Mouse (Mus musculus) embryonic facial prominence, embryonic 15.5 days (tissue): Measurements from ENCODE around the gene Gabarap. TPM values are rescaled to one million over a fixed set of nuclear protein-coding genes. Genes with fewer than 3 reads are reported as not detected.

Experiments
- ATAC-seq: fragments of 200-750 bp; cut with Nextera tagmentation; 2 replicates; pipeline ENCODE4 v1.8.0; 2017; ENCODE audit warnings: low read depth, moderate TSS enrichment; ENCODE audit not compliant: insufficient number of reproducible peaks, low FRiP score, low TSS enrichment
- H3K27ac ChIP-seq: fragments of 300-500 bp; sonication (generic); replicated peaks from 2 replicates; pipeline ENCODE4 v1.5.1; 2015; ENCODE audit warnings: mild to moderate bottlenecking, inconsistent platforms
- H3K27me3 ChIP-seq: fragments of 300-500 bp; sonication (generic); 2 replicates; pipeline ENCODE4 v1.6.1; 2015; ENCODE audit warnings: inconsistent platforms
- H3K36me3 ChIP-seq: fragments of 300-500 bp; sonication (generic); 2 replicates; pipeline ENCODE4 v1.6.1; 2015; ENCODE audit warnings: mild to moderate bottlenecking, inconsistent platforms
- H3K4me1 ChIP-seq: fragments of 300-500 bp; sonication (generic); 2 replicates; pipeline ENCODE4 v1.6.1; 2015; ENCODE audit warnings: inconsistent platforms
- H3K4me2 ChIP-seq: fragments of 300-500 bp; sonication (generic); replicated peaks from 2 replicates; pipeline ENCODE4 v1.6.1; 2015; ENCODE audit warnings: mild to moderate bottlenecking, inconsistent platforms
- H3K4me3 ChIP-seq: fragments of 300-500 bp; sonication (generic); replicated peaks from 2 replicates; pipeline ENCODE4 v1.5.1; 2015; ENCODE audit warnings: mild to moderate bottlenecking, inconsistent platforms
- H3K9ac ChIP-seq: fragments of 300-500 bp; sonication (generic); 2 replicates; pipeline ENCODE4 v1.6.1; 2015; ENCODE audit warnings: inconsistent platforms
- H3K9me3 ChIP-seq: fragments of 300-500 bp; sonication (generic); replicated peaks from 2 replicates; pipeline ENCODE4 v1.6.1; 2016; ENCODE audit warnings: inconsistent platforms
- WGBS: fragments of 180-500 bp; shearing (Covaris S2); methylation state at CpG from one replicate; pipeline ENCODE4 v1.1.7; 2015; 5-methylcytosine and 5-hydroxymethylcytosine counted together
- polyA plus RNA-seq: library from polyadenylated mRNA; unstranded; fragments of >200 nt; fragmentation: Nextera tagmentation; extraction: Ambion mirVana; gene quantifications from 2 replicates; pipeline ENCODE4 v1.2.1, GENCODE M21; 2015

The Gabarap gene
- 543 and 559 TPM in 2 replicates for polyA plus RNA-seq

DNA sequence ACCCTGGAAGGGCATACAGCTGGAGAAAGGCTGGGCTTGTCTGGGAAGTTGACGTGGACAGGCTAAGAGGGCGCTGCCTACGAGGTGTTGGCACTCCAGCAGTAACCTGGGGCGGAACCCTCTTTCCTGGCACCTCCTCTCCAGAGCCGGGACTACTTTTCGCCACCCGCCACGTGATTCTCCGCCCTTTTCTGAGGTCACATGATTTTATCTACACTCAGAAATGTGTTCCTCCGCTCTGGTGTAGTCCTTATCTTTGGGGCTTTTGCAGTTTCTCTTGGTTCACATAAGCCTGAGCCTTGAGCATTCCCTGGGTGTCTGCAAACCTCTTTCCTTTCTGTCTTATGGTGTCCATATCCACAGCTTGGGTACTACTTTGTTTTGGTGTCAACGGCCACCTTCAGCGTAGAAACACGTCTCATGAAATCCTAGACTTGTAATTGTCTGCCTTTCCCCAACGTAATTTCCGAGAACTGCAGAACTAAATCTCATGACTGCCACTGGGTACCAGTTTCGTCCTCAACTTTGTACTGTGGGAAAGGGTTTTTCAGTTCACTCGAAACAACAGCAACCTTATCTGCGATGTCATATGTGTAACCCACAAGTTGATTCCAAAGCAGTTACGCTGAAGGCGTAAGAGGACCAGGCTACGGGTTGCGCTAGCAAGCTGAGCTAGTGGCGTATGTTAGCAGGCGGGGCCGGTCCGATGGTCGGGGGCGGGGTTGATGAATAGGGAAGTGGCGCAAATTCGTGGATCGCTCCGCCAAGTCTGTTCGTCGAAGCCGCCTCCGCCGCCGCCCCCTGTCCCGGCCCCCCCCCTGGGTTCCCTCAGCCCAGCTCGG is at the start of gene Gabarap:
TSS of gene Gabarap (plus strand) at position 294 of the 842 bp plus-strand sequence.
- peak within 1 kb of the TSS; percentile 97 for H3K27ac ChIP-seq
- H3K4me3 ChIP-seq = peak within 1 kb of the TSS; percentile 80
- H3K9me3 ChIP-seq = no peaks in the 10 kb centered on the region
- peaks cover 18% of the 10 kb centered on the region for H3K4me1 ChIP-seq
- under 1% methylated on average over 40 of the region's 40 CpGs for WGBS
- H3K4me2 ChIP-seq = peak within 1 kb of the TSS; percentile 73
- H3K9ac ChIP-seq = peak within 1 kb of the TSS; percentile 87
- H3K36me3 ChIP-seq = peaks cover 59% of the 10 kb centered on the region
- peak; percentile 77 for ATAC-seq
- H3K27me3 ChIP-seq = no peaks in the 10 kb centered on the region

DNA sequence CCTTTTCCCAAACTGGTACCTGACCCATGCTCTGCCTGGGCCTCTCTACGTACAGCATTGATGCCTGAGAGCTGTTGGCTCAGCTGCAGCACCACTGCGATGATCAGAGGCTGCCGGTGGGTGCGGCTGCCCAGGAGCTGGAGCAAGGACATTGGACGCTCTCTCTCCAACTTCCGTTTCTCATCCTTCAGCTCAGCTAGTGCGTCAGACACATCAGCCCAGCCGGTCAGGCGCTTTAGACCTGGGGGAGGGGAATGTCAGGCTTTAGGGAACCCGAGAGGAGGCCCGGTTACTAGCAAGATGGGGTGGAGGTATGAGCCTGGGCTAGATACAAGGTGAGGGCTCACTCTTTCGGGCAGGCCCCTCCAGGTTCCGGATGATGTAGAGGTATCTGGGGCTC is 45.7 kb upstream of the Gabarap start:
- Histone ChIP-seq H3K27me3 (no peaks in the 10 kb centered on the region), H3K4me2 (no peak overlapping the region), H3K9ac (no peak overlapping the region), H3K4me1 (peaks cover 34% of the 10 kb centered on the region), H3K4me3 (no peak overlapping the region), H3K36me3 (peaks cover 24% of the 10 kb centered on the region), H3K9me3 (no peaks in the 10 kb centered on the region), H3K27ac (no peak overlapping the region)
- 74% methylated on average over 13 of the region's 13 CpGs for WGBS
- no peak for ATAC-seq

DNA sequence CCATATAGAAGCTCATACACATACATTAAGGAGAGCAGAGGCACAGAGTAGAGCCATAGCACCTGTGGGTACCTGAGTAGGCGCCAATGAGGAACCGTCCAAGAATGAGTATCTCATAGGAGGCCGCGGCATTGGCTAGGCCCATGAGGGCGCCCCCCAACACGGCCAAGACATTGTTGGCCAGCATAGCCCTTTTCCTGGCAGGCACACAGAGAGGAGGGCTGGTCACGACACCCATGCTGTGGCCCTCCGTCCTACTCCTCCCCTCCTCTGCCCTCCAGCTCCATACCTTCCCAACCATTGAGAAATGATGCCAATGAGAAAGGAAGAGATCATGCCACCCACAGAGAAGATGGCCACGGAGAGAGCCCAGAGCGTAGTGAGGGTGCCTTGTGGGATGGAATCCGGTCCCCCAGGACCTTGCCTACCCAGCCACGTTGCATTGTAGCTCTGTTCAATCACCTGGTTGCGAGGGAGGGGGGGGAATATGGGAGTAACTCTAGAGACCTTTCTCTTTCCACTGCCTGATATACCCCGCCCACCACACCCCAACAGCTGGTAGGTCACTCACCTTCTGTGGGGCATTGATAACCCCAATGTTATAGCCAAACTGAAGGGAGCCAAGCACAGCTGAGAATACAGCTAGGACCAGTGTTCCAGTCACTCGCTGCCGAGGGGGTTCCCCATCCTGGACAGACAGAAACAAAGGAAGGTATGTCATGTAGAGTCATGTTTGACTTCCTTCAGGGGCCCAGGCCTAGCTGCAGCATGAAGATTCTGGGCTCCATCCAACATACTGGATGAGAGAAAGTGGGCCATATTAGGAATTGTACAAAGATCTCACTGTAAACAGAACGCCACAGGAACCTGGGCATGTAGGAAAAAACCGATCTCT is 44.7 kb upstream of the Gabarap start:
- Histone ChIP-seq H3K27me3 (no peaks in the 10 kb centered on the region), H3K36me3 (peaks cover 24% of the 10 kb centered on the region), H3K4me1 (peaks cover 34% of the 10 kb centered on the region), H3K4me2 (peak overlapping the region; percentile 81), H3K27ac (no peak overlapping the region), H3K4me3 (peak overlapping the region; percentile 53), H3K9ac (no peak overlapping the region), H3K9me3 (no peaks in the 10 kb centered on the region)
- 84% methylated on average over 18 of the region's 18 CpGs for WGBS
- no peak for ATAC-seq

DNA sequence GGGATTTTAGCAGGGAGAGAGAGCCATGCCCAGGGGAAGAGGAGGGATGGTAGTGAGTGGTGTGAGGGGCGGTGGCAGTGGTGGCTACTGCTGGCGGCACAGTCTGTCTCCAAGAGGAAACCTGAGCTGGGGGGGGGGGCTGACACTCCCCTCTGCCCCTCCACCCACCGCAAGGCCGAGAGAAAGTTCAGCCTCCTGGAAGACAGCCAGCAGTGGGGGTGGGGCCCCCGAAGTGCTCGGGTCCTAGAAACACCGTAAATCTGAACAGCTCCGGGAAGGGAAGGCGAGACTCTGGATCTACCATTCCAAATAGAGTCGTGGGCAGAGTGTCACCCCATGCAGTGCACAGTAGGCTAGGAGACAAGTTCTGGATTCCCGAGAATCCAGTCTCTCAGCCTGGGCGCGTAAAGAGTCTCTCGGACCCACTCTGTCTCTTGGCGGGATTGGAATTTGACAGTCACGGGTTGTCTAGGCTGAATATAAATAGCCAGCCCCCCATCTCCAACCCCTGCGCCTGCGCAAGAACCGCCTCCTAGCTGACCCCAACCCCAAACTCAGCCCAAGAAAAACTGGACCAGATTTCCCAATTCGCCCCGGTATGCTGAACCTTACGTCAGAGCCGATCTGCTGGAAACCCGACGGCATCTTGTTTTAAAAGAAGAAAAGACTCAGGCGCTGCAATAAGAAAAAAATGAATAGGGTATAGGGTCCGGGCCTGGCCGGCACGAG is 43.4 kb upstream of the Gabarap start:
- Histone ChIP-seq H3K27me3 (no peaks in the 10 kb centered on the region), H3K9me3 (no peaks in the 10 kb centered on the region), H3K4me3 (peak overlapping the region; percentile 53), H3K4me2 (peak overlapping the region; percentile 81), H3K27ac (peak overlapping the region; percentile 85), H3K9ac (peak overlapping the region; percentile 26; the same call in 1 of the 2 replicates), H3K4me1 (peaks cover 34% of the 10 kb centered on the region), H3K36me3 (peaks cover 24% of the 10 kb centered on the region)
- ATAC-seq = peak; percentile 11; the same call in 1 of the 2 replicates
- under 1% methylated on average over 29 of the region's 29 CpGs for WGBS

DNA sequence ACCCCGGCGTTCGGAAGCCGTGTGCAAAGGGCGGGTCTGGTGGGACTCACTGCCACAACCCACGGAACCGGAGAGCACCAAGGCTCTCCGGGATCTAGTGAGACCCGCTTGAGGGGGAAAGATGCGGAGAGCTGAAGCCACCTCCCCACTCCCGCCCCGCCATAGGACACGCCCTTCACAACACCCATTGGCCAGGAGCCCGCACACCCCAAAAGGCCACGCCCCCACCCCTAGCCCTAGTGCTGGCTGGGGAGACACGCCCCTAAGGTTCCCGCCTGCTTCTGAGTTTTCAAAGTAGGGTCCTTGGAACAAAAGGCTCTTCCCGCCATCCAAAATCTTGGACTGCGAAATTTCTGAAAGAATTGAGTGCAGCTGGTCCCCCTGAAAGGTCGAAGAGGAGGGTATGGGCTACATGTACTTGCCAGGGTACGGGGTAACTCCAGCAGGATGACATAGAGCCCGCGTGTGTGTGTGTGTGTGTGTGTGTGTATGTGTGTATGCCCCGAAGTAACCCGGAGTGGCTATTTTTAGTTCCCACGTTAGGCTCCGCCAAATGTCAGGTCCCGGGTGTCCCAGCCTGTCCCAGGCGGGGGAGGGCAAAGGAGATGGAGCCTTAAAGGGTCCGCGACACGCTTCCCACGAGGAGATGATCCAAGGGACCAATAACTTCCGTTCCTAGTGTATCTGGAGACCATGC is 42.7 kb upstream of the Gabarap start, which contains the start of gene Slc2a4:
TSS of gene Slc2a4 (minus strand) at position 123 of the 697 bp plus-strand sequence.
- H3K4me1 ChIP-seq = peaks cover 34% of the 10 kb centered on the region
- WGBS = under 1% methylated on average over 33 of the region's 34 CpGs

DNA sequence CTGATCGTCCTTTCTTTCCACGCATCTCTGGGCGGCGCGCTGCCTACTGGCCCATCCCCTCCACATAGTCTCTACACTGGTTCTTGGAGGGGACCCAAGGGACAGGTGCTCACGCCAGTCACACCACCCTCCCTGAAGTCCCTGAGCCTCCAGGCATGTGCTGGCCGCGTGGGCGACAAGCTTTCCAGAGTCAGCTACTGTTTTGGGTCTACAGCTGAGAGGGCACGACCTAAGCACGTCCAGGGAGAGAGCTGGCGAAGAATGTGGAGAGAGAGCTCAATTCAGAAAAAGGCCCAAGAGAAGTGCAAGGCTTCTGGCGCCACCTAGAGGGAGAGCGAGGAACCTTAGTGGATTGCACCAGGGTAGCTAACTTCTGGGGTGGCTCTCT is 42.2 kb upstream of the Gabarap start:
- no peaks in the 10 kb centered on the region for H3K27me3 ChIP-seq
- WGBS = 0% methylated on average over 14 of the region's 14 CpGs
- peaks cover 34% of the 10 kb centered on the region for H3K4me1 ChIP-seq
- ATAC-seq = peak; percentile 66
- peak overlapping the region; percentile 81 for H3K4me2 ChIP-seq
- H3K36me3 ChIP-seq = peaks cover 17% of the 10 kb centered on the region
- H3K4me3 ChIP-seq = peak overlapping the region; percentile 53
- no peak overlapping the region for H3K9ac ChIP-seq
- no peaks in the 10 kb centered on the region for H3K9me3 ChIP-seq
- peak overlapping the region; percentile 85 for H3K27ac ChIP-seq

More for the DNA sequence above, 42.7 kb upstream of the Gabarap start, which contains the start of gene Slc2a4:
- H3K9me3 ChIP-seq = no peaks in the 10 kb centered on the region
- peak within 1 kb of the TSS; percentile 81 for H3K4me2 ChIP-seq
- peak; percentile 92 for ATAC-seq
- H3K4me3 ChIP-seq = peak within 1 kb of the TSS; percentile 53
- peaks cover 20% of the 10 kb centered on the region for H3K36me3 ChIP-seq
- peak within 1 kb of the TSS; percentile 26 for H3K9ac ChIP-seq
- peak within 1 kb of the TSS; percentile 85 for H3K27ac ChIP-seq
- no peaks in the 10 kb centered on the region for H3K27me3 ChIP-seq

DNA sequence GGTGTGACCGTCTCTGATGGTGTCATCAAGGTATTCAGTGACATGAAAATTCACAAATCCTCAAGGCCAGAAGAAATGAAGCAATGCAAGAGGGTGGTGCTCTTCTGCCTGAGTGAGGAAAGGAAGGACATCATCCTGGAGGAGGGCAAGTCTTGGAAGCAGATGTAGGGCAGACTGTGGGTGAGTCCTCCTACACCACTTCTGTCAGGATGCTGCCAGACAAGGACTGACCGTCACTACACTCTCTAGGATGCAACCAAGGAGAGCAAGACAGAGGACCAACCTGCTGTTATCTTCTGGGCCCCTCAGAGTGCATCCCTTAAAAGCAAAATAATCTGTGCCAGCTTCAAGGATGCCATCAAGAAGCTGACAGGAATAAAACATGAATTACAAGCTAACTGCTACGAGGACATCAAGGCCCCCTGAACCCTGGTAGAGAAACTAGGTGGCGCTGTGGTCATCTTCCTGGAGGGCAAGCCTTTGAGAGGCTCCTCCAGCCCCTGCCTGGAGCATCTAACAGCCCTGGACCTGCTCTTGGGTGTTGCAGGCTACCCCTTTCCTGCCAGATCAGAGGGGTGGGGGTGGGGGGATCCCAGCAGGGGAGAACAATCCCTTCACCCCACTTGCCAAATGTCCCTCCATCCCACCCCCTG is 40.0 kb upstream of the Gabarap start:
- Histone ChIP-seq H3K4me3 (no peak overlapping the region), H3K36me3 (no peaks in the 10 kb centered on the region), H3K9ac (no peak overlapping the region), H3K4me2 (no peak overlapping the region), H3K4me1 (peaks cover 32% of the 10 kb centered on the region), H3K27ac (no peak overlapping the region), H3K27me3 (no peaks in the 10 kb centered on the region), H3K9me3 (no peaks in the 10 kb centered on the region)
- WGBS = 40% methylated on average over 4 of the region's 4 CpGs
- ATAC-seq = no peak

DNA sequence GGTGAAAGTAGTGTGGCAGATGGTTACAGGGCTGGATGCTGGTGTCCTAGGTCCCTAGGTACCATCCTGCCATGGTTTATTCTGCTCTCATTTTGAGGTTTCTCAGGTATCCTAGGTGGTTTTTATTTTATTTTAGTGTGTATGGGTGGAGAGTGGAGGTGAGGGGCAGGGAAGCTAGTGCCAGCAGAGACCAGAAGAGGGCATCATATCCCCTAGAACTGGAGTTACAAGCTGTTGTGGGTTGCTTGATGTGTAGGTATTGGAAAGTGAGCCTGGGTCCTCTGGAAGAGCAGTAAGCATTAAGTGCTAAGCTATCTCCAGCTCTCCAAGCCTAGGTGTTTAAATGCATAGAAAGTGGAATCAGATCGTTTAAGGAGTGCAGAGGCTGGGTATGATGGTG is 38.7 kb upstream of the Gabarap start:
- no peak overlapping the region for H3K4me3 ChIP-seq
- H3K9ac ChIP-seq = no peak overlapping the region
- 48% methylated on average over 1 of the region's 1 CpGs for WGBS
- no peak overlapping the region for H3K4me2 ChIP-seq
- H3K9me3 ChIP-seq = no peaks in the 10 kb centered on the region
- no peaks in the 10 kb centered on the region for H3K36me3 ChIP-seq
- peaks cover 18% of the 10 kb centered on the region for H3K4me1 ChIP-seq
- H3K27me3 ChIP-seq = no peaks in the 10 kb centered on the region
- H3K27ac ChIP-seq = no peak overlapping the region
- no peak for ATAC-seq

DNA sequence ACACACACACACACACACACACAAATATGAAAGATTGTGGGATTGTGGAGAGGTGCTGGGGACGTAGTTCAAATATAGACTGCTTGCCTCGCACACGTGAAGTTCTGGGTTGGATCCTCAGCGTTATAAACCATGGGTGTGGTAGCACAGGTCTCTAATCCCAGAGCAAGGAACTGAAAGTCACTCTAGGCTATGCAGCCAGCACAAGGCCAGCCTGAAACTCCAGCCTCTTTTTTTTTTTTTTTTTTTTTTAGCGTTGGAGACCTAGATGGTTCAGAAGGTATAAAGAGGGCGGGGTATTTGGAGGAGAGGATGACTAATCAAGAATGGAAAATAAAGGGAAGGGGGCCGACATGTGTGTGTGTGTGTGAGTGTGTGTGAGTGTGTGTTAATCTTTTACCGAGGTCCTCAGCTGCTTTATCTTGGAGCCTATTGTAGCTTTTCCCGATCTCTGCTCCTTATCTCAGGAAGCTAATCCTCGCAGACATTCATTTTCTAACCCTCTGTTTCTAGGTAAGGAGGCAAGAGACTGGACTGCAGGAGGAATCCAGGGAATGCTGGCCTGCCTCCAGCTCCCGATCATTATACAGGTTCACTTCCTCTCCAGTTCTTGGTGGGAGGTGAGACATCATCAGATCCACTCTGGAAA is 37.6 kb upstream of the Gabarap start:
- H3K36me3 ChIP-seq = no peaks in the 10 kb centered on the region
- H3K4me3 ChIP-seq = no peak overlapping the region
- no peak overlapping the region for H3K4me2 ChIP-seq
- 55% methylated on average over 11 of the region's 11 CpGs for WGBS
- ATAC-seq = no peak
- no peak overlapping the region for H3K9ac ChIP-seq
- no peaks in the 10 kb centered on the region for H3K27me3 ChIP-seq
- H3K27ac ChIP-seq = no peak overlapping the region
- peaks cover 9% of the 10 kb centered on the region for H3K4me1 ChIP-seq
- no peaks in the 10 kb centered on the region for H3K9me3 ChIP-seq
